Mouse (Mus musculus) E14TG2a.4 (cell line): ENCODE results near the gene Lrig2.

ENCODE experiments used
- CTCF ChIP-seq: conservative IDR thresholded peaks from 2 replicates; pipeline ENCODE4 v1.5.1; 2014; ENCODE audit warnings: low read length
- NANOG ChIP-seq: IDR thresholded peaks from 2 replicates; pipeline ENCODE4 v1.6.1; 2014; ENCODE audit warnings: borderline replicate concordance, low read length, mixed read lengths

GRCm38 (mm10) chr3:104360325-104360724 lies 151.4 kb downstream of the Lrig2 start:
- TF ChIP-seq CTCF (no peak), NANOG (no peak)
